Mouse (Mus musculus) gastrocnemius, postnatal 4 days (tissue): Measurements from ENCODE around the gene C77080. TPM values are rescaled to one million over a fixed set of nuclear protein-coding genes. Genes with fewer than 3 reads are reported as not detected.

Source experiments
- microRNA-seq: library from miRNA; unstranded; fragments of <30 nt; microRNA quantifications from one replicate; pipeline ENCODE4 v1.2.0, GENCODE M21; 2021
- total RNA-seq, 2 experiments: library from RNA; stranded (reverse); gene quantifications; 2 replicates each; pipeline ENCODE4 v1.2.3; 2021

The C77080 gene
- total RNA-seq, 2 experiments from 2014 or later = 8.2 to 9.7 TPM

Small RNA genes within 50 kb of the gene (microRNA-seq; reads per million reads assigned to microRNA genes)
- gene Gm22994 = not detected

Other genes starting within 250 kb of the C77080 start
- 10 to 100 TPM; 16.0 to 18.0 TPM for gene Rnf19b, start 203.1 kb downstream of the C77080 start, total RNA-seq
- under 1 TPM in 1 of 2 experiments, not detected in 1; 0.73 TPM for gene Tmem54, start 155.9 kb downstream of the C77080 start, total RNA-seq
- 1 to 10 TPM in 1 of 2 experiments, under 1 TPM in 1; 0.52 to 1.1 TPM for gene Hpca, start 139.4 kb downstream of the C77080 start, total RNA-seq
- gene Fndc5, start 124.4 kb downstream of the C77080 start, total RNA-seq = 10 to 100 TPM; 52.3 to 54.3 TPM
- gene S100pbp, start 71.7 kb downstream of the C77080 start, total RNA-seq = 10 to 100 TPM; 20.4 to 21.7 TPM
- gene Yars, start 71.6 kb downstream of the C77080 start, total RNA-seq = 10 to 100 TPM; 47.6 to 50.1 TPM
- 10 to 100 TPM; 77.8 to 78.7 TPM for gene Sync, start 26.2 kb upstream of the C77080 start, total RNA-seq
- 100 to 1,000 TPM; 166 to 179 TPM for gene Rbbp4, start 74.0 kb upstream of the C77080 start, total RNA-seq
- 10 to 100 TPM; 28.2 to 28.8 TPM for gene Zbtb8os, start 74.3 kb upstream of the C77080 start, total RNA-seq
- gene Zbtb8a, start 116.7 kb upstream of the C77080 start, total RNA-seq = 1 to 10 TPM; 6.7 to 7.5 TPM
- gene Zbtb8b, start 179.4 kb upstream of the C77080 start, total RNA-seq = not detected
- gene Bsdc1, start 200.2 kb upstream of the C77080 start, total RNA-seq = 10 to 100 TPM; 32.2 to 35.2 TPM
- gene Tssk3, start 229.6 kb upstream of the C77080 start, total RNA-seq = not detected
- not detected for gene Fam229a, start 229.8 kb upstream of the C77080 start, total RNA-seq